Mouse (Mus musculus): ENCODE data around the gene Gm47791. TPM values are rescaled to one million over a fixed set of nuclear protein-coding genes. Genes with fewer than 3 reads are reported as not detected.

The Gm47791 gene
- total RNA-seq, 1 experiment from 2014 or later: not detected

DNA sequence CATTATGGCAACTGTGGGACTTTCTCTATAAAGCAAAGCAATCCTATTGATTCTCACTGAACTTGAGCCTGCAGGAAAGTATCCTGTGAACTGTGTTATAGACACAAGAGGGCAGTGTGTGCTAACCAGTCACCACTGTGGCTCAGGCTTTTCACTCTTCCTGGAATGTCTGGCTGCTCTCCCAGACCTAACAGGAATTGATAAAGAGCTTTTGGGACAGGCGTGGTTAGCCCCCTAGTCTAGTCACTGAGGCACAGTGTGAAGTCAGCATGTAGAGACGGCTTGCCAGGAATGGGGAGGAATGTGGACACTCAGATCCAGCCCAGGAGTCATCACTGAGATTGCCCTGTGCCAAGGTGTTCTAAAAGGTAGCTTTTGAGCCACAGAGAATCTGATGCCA lies 16.4 kb upstream of the Gm47791 start:
- DNase-seq: peak; percentile 76

DNA sequence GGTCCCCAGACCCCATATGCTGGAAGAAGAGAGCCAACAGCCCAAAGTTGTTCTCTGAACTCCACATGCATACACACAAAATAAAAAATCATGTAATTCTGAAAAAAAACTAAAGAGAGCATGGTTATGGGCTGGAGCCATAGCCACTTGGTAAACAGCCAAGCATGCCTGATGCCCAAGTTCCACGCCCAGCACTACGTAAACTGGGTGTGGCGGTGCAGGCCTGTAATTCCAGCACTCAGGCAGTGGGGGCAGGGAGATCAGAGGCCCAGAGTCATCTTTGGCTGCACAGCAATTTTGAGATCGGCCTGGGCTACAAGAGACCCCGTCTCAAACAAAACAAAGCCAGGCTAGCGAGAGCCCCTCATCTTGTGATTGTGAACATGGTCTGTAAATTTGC lies 14.5 kb upstream of the Gm47791 start:
- no peak for DNase-seq

GRCm38 (mm10) chr1:82783559-82783958 lies 12.5 kb upstream of the Gm47791 start:
- no peak for DNase-seq

DNA sequence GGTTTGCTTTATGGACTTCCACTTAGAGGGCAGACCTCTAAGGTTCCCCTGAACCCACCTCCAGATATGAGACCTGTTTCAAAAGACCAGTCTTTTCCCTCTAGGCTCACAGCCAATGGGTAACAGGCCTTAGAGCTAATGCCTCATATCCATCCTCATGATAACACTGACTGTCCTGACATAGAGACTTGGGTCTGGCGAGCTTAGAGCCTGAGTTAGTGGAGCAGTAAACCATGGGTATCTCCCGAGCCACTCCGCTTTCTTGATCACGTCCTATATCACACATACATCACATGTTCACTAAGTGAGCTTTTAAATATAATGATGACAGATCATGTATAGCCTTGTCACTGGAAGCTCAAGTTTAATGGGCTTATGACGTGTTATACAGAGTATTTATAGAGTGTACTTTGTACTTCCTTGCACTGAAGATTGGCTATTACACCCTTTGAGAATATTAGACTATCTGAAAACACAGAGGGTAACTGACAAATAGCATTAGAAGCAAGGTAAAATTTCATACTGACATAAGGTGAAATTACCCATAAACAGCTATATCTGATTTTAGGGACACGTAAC lies 8.4 kb upstream of the Gm47791 start:
- DNase-seq: no peak

GRCm38 (mm10) chr1:82775293-82775692 lies 4.2 kb upstream of the Gm47791 start:
- no peak for DNase-seq

- DNase-seq: no peak
Observed at GRCm38 (mm10) chr1:82773208-82773607, 2.2 kb upstream of the Gm47791 start.

- DNase-seq: no peak
Observed at GRCm38 (mm10) chr1:82772428-82772827, 1.4 kb upstream of the Gm47791 start.

DNA sequence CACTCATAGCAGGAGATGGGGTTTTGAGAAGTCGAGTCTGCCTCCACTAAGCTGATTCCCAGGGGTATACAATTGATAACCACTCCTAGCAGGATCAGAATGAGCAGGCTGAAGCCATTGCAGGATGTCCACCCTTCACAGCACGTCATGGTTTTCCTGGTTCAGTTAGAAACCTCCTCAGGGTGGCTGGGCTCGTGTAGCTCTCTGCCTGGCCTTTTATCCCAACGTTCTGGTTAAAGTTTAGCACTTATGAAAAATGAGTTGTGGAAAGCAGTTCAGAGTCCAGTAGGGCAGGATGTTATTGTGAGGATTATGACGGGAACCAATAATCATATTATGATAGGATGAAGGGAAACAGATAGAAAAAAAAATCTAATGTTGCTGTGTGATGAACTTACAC lies 2.8 kb downstream of the Gm47791 start, which contains the start of gene Tm4sf20:
Gene Tm4sf20, minus strand, starts transcription at position 193 of the 400 bp plus-strand sequence.
- no peak for DNase-seq

GRCm38 (mm10) chr1:82766641-82767040 lies 4.4 kb downstream of the Gm47791 start:
- DNase-seq: no peak

- DNase-seq: no peak
Observed at GRCm38 (mm10) chr1:82766227-82766626, 4.8 kb downstream of the Gm47791 start.

DNA sequence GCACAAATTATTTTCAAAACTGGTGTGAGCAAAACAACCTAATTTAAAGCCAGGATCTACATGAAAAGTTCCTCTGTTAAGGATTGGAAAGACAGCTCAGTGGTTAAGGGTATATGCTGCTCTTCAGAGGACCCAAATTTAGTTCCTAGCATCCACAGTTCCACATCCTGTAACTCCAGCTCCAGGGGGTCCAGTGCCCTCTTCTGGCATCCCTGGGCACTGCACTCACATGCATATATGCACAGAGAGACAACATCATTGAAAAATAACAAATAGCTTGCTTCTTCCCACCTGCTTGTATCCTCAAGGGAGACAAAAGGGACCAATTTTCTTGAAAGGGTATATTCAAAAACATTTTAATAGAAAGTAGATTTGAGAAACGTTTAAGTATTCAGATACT lies 8.8 kb downstream of the Gm47791 start:
- DNase-seq: no peak

- no peak for DNase-seq
Observed at GRCm38 (mm10) chr1:82761454-82762169, 9.4 kb downstream of the Gm47791 start.

GRCm38 (mm10) chr1:82759520-82759919 lies 11.5 kb downstream of the Gm47791 start:
- no peak for DNase-seq

GRCm38 (mm10) chr1:82747714-82748452 lies 23.2 kb downstream of the Gm47791 start:
- no peak for DNase-seq

GRCm38 (mm10) chr1:82746408-82746807 lies 24.6 kb downstream of the Gm47791 start:
- DNase-seq: no peak

- DNase-seq: peak; percentile 8
Observed at GRCm38 (mm10) chr1:82743962-82744361, 27.1 kb downstream of the Gm47791 start.

DNA sequence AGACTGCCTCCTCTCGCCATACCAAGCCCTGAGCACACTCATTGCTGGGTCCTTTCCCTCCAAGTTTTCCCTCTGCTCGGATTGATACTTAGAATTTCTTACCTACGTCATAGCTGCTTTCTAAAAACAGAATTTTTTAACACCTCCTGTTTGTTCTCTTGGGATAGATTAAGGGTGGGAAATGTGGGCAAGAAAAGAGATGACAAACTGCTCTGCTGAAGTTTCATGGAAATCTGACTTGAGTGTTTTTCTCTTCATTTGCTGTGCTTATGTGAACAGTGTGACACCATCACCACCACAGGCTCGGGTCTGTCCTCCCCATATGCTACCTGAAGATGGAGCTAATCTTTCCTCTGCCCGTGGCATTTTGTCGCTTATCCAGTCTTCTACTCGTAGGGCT lies 29.5 kb downstream of the Gm47791 start:
- no peak for DNase-seq

DNA sequence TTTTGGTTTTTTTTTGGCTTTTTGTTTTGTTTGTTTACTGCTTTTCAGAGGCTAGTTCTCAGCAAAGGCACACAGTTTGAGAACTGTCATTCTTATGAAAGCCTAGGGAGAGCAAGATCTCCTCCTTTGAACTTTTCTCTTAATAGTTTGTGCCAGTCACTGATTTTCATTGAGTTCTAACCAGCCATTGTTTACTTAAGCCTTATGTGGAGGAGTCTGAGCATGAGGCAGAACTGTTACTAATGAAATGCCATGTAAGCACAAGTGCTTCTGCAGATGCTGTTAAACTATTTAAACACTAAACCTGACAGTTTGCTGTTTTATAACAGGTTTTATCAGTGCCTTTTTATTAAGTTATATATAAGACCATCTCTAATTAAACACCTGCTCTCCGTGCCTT lies 33.0 kb downstream of the Gm47791 start:
- no peak for DNase-seq

DNA sequence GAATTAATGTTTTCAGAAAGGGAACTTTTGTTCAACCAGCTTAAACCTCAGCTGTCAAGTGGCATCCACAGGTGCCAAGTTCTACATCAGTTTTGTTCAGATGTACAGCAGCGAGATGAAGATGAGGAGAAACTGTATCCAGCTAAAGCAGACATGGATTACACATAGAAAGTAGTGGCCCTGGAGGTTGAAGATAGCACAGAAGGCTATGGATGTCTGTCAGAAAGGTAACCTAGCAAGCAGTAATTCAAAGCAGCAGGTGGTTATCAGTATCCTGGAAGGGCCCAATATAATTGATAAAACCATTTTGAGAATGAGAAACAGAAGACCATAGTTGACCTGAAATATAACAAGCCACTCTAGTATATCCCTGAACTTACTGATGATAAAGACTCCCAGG lies 37.7 kb downstream of the Gm47791 start:
- DNase-seq: no peak

DNA sequence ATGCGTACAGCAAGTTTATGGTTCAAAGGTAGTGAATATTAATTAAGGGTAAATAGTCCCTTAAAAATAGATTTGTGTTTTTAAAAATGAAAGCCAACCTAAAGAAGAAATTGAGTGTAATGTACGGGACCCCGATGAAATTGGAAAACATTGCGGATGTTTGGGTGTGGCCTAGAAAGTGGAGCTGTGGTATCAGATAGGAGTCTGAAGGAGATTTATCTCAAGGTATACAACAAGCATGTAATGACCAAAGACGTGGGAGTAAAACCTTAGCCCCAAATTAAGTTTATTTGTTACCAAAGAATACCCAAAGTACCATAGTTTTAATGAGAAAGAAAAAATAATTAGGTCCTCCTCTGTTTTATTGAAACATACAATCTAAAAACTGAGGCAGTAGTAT lies 44.6 kb downstream of the Gm47791 start:
- no peak for DNase-seq

DNA sequence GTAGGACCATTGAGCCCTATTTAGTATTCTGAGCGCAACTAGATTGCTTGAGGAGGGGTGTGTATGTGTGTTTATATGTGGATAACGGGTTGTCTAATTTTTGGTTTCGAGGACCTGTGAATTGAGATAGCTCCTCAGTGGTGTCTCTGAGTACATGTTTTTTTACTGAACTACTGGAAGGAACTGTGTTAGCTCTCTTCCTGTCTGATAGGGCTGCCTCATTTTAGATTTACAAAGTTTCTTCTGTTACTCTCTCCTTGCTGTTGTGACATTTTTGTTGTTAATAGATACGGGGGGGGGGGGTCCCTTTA lies 45.2 kb downstream of the Gm47791 start:
- no peak for DNase-seq

DNA sequence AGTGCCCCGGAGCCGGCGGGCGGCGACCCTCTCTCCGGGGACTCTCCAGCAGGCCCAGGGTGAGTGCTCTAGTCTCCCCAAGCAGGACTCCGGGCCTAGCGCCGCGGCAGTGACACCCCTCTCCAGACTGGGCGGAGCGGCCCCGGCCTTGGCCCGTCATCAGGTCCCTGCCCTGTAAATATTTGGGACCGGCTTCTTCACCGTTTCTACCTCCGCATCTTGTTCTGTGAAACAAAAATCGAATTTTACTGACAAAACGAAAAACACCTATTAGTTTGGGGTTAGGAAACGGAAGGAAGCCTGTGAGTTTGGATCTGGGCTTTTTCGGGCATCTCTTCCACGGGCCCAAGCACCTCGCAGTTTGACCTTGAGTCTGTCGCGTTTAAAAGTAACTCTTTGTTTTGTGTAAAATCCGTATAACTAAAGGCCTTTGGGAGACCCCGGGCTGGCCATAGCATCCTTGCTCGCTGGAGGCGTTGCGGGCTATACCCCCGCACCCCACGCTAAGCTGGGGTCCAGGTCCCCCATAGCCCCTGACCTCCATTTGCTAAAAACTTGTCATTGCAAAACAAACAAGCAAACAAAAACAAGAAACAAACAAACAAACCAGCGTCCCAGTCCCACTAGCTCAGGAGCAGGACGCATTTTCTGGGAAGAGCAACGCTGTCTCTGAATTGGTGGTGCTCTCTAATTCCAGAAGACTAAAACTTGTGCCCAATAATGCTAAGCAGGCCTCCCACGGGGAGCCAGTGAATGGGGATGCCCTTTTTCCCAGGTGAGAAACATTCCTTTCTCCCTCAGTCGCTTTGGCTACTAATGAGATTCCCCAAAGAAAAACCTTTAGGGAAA lies 45.8 kb downstream of the Gm47791 start:
- peak; percentile 87 for DNase-seq

All from adrenal gland, postnatal 14 days (tissue).